Mouse (Mus musculus) lung, postnatal 0 days (tissue): ENCODE results near the gene Eml1.

Experiments
- CTCF ChIP-seq: IDR thresholded peaks from 2 replicates; pipeline ENCODE4 v1.5.1; 2016; ENCODE audit warnings: antibody characterized with exemption, mild to moderate bottlenecking
- EP300 ChIP-seq: IDR thresholded peaks from 2 replicates; pipeline ENCODE4 v1.6.1; 2016; ENCODE audit warnings: antibody characterized with exemption, mild to moderate bottlenecking, control low read depth

DNA sequence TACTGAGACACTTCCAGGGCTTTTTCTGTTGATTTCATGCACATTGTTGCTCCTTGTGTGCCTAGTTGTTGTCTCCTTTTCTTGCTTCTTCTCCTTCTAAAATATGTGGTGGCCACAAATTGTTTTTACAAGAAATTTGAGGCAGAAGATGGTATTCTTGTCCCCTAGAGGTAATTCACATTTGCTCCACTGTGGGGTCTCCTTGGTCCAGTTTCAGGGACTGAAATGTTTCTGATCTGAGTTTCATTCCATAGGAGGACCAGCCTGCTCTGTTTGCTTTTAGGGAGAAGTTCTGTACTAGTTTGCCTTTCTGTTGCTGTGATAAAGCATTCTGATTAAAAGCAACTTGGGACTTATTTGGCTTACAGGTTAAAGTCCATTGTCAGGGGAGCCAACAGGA is 187.4 kb downstream of the Eml1 start:
- TF ChIP-seq CTCF (peak; percentile 29), EP300 (no peak)
